Mouse (Mus musculus): Measurements from ENCODE around the gene Sik3.

DNA sequence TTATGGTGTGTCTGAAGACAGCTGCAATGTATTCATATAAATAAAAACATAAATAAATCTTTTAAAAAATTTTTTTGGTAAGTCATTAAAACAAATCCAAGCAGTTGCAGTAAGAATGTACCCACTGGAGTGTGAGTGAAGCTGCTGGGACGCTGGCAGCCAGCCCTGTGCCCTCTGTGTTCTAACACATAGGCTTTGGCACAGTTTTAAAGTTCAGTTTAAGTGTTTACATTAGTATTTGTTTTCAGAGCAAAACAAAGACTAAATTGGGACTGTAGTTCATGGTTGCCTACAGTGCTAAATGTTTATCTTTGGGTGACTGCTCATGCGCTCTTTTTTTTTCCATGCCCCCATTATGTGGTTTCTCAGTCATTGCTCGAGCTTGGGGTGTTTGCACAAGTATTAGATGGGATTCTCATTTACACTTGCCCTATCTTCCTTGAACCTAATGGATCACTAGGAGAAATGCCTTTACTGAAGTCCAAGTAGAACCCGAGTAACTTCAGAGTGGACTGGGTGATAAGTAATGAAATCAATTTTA is 145.7 kb downstream of the Sik3 start:
- TF ChIP-seq POLR2A (IDR thresholded peaks at IDR 0.05; ENCODE audit: extremely low read depth, insufficient read depth, low read length) (no peak), CTCF (IDR thresholded peaks at IDR 0.05; ENCODE audit: extremely low read depth, insufficient read depth, low read length) (no peak)

Data from cortical plate, adult 2 months (tissue).